Mouse (Mus musculus) CH12.LX (cell line): ENCODE measurements at regions not wholly inside any gene's neighbourhood (a gene's known extent, or its start where the extent isn't known, plus 50 kb on each side); places are given as distances from the start of the nearest gene placed in this dataset.

Experiments
- DNase-seq: peaks from one replicate; pipeline ENCODE4 v3.0.0-alpha.2; 2013; ENCODE audit errors: extremely low read depth
- H3K27ac ChIP-seq: 2 replicates; pipeline ENCODE4 v1.5.1; 2012; ENCODE audit warnings: low read depth, mild to moderate bottlenecking, control low read depth, moderate library complexity; ENCODE audit not compliant: insufficient read depth
- H3K27me3 ChIP-seq: replicated peaks from 2 replicates; pipeline ENCODE3; 2012; ENCODE audit warnings: inconsistent platforms
- H3K36me3 ChIP-seq, 2 experiments: replicated peaks in 1 of 2; 2 replicates each; pipeline versions ENCODE3 to v1.6.1; 2012; ENCODE audit warnings: inconsistent platforms in 1 of 2, low read length in 1 of 2, mild to moderate bottlenecking in 1 of 2, mixed read lengths in 1 of 2, moderate library complexity in 1 of 2; ENCODE audit not compliant: control insufficient read depth in 1 of 2, insufficient read depth in 1 of 2
- H3K4me1 ChIP-seq, 2 experiments: 2 replicates each; pipeline ENCODE4 v1.6.1; 2012; ENCODE audit warnings: inconsistent platforms in 1 of 2, moderate library complexity in 1 of 2; ENCODE audit not compliant: insufficient read depth in 2 of 2, control insufficient read depth in 1 of 2
- H3K4me2 ChIP-seq: 2 replicates; pipeline ENCODE4 v1.6.1; 2012; ENCODE audit warnings: low read depth, mild to moderate bottlenecking, control low read depth; ENCODE audit not compliant: poor library complexity, insufficient read depth, severe bottlenecking
- H3K4me3 ChIP-seq, 3 experiments: fragments of 150-350 bp in 1 of 3; sonication (generic) in 1 of 3; replicated peaks in 1 of 3; 2 replicates each; pipeline versions ENCODE3 to v1.5.1; 2011 to 2012; ENCODE audit warnings: low read depth in 2 of 3, low read length in 2 of 3, mild to moderate bottlenecking in 2 of 3, moderate library complexity in 2 of 3, control low read depth in 1 of 3, improper control_type of control experiment in 1 of 3, inconsistent platforms in 1 of 3, mixed read lengths in 1 of 3; ENCODE audit not compliant: poor library complexity in 1 of 3
- H3K79me2 ChIP-seq: replicated peaks from 2 replicates; pipeline ENCODE4 v1.6.1; 2012; ENCODE audit warnings: mild to moderate bottlenecking, moderate library complexity; ENCODE audit not compliant: control insufficient read depth, poor library complexity, insufficient read depth, severe bottlenecking; ENCODE audit errors: extremely low read depth
- H3K9ac ChIP-seq: 2 replicates; pipeline ENCODE4 v1.6.1; 2012; ENCODE audit warnings: low read depth, mild to moderate bottlenecking, control low read depth, moderate library complexity; ENCODE audit not compliant: insufficient read depth
- H3K9me3 ChIP-seq: replicated peaks from 2 replicates; pipeline ENCODE3; 2012; ENCODE audit warnings: low read length, inconsistent platforms, mixed read lengths
- ELF1 ChIP-seq: IDR thresholded peaks from 2 replicates; pipeline ENCODE4 v1.6.1; 2014; ENCODE audit warnings: low read depth, mild to moderate bottlenecking, inconsistent platforms, low read length, improper control_type of control experiment
- EP300 ChIP-seq: IDR thresholded peaks from 2 replicates; pipeline ENCODE4 v1.6.1; 2011; ENCODE audit warnings: low read length, improper control_type of control experiment
- MAX ChIP-seq: IDR thresholded peaks from 2 replicates; pipeline ENCODE4 v1.6.1; 2011; ENCODE audit warnings: low read length, improper control_type of control experiment
- MAZ ChIP-seq: IDR thresholded peaks from 2 replicates; pipeline ENCODE4 v1.6.1; 2012; ENCODE audit warnings: low read depth, mild to moderate bottlenecking, inconsistent platforms, low read length, improper control_type of control experiment, moderate library complexity
- MEF2A ChIP-seq: IDR thresholded peaks from 2 replicates; pipeline ENCODE4 v1.6.1; 2014; ENCODE audit warnings: low read depth, mild to moderate bottlenecking, inconsistent platforms, low read length, improper control_type of control experiment, borderline replicate concordance
- MXI1 ChIP-seq: IDR thresholded peaks from 2 replicates; pipeline ENCODE4 v1.6.1; 2011; ENCODE audit warnings: mild to moderate bottlenecking, low read depth, low read length, improper control_type of control experiment
- NRF1 ChIP-seq: IDR thresholded peaks from 2 replicates; pipeline ENCODE4 v1.6.1; 2014; ENCODE audit warnings: low read depth, mild to moderate bottlenecking, inconsistent platforms, low read length, improper control_type of control experiment, moderate library complexity
- SIN3A ChIP-seq: IDR thresholded peaks from 2 replicates; pipeline ENCODE4 v1.6.1; 2012; ENCODE audit warnings: low read length, improper control_type of control experiment, inconsistent platforms
- ZNF384 ChIP-seq: IDR thresholded peaks from 2 replicates; pipeline ENCODE4 v1.6.1; 2012; ENCODE audit warnings: low read depth, low read length, improper control_type of control experiment, inconsistent platforms
- dilution Hi-C: fragments of 300-500 bp; cut with MboI; formaldehyde crosslinking; loops from 2 replicates; pipeline ENCODE4 v1.14.3; 2020; ENCODE audit warnings: low sequenced_read_pairs; ENCODE audit not compliant: extremely low pct_unique_long_range_greater_than_20kb, extremely low pct_ligation_motif_present
- in situ Hi-C: fragments of 300-500 bp; cut with MboI; formaldehyde crosslinking; loops from 3 replicates; pipeline ENCODE4 v1.14.3; 2019; ENCODE audit warnings: low sequenced_read_pairs, low pct_ligation_motif_present, low pct_unique_long_range_greater_than_20kb, mixed read lengths

GRCm38 (mm10) chr2:48589709-48590108 lies 224.2 kb upstream of the Acvr2a start:
- in situ Hi-C loops: no loop called here
- H3K27ac ChIP-seq: no peak overlapping the region
- H3K4me1 ChIP-seq: no peaks in the 10 kb centered on the region
- dilution Hi-C loops: no loop called here
- no peaks in the 10 kb centered on the region for H3K36me3 ChIP-seq
- H3K9me3 ChIP-seq: no peaks in the 10 kb centered on the region
- no peaks in the 10 kb centered on the region for H3K79me2 ChIP-seq
- TF ChIP-seq SIN3A (no peak), MXI1 (no peak), EP300 (no peak)
- TF ChIP-seq, all 38 proteins: peak for 0
- no peaks in the 10 kb centered on the region for H3K27me3 ChIP-seq
- H3K4me2 ChIP-seq: no peak overlapping the region
- H3K9ac ChIP-seq: no peak overlapping the region
- no peak overlapping the region for H3K4me3 ChIP-seq
- no peak for DNase-seq

- DNase-seq: no peak
- dilution Hi-C loops: no loop called here
- in situ Hi-C loops: no loop called here
- Histone ChIP-seq H3K9ac (no peak overlapping the region), H3K79me2 (no peaks in the 10 kb centered on the region), H3K4me1 (no peaks in the 10 kb centered on the region), H3K9me3 (no peaks in the 10 kb centered on the region), H3K36me3 (no peaks in the 10 kb centered on the region), H3K4me3 (no peak overlapping the region), H3K27me3 (no peaks in the 10 kb centered on the region), H3K27ac (no peak overlapping the region), H3K4me2 (no peak overlapping the region)
- TF ChIP-seq MAX (no peak), MAZ (no peak)
Measured at GRCm38 (mm10) chr2:48597793-48598583, 215.9 kb upstream of the Acvr2a start.

GRCm38 (mm10) chr2:48599367-48599766 lies 214.5 kb upstream of the Acvr2a start:
- Histone ChIP-seq H3K4me2 (no peak overlapping the region), H3K9ac (no peak overlapping the region), H3K27ac (no peak overlapping the region), H3K9me3 (no peaks in the 10 kb centered on the region), H3K4me1 (no peaks in the 10 kb centered on the region), H3K36me3 (no peaks in the 10 kb centered on the region), H3K4me3 (no peak overlapping the region), H3K27me3 (no peaks in the 10 kb centered on the region), H3K79me2 (no peaks in the 10 kb centered on the region)
- dilution Hi-C loops: no loop called here
- in situ Hi-C loops: no loop called here
- DNase-seq: no peak
- TF ChIP-seq MEF2A (peak; percentile 38; the same call in 1 of the 2 replicates), NRF1 (no peak), ZNF384 (peak; percentile 72), SIN3A (no peak), ELF1 (0 out of 2 replicates have a peak, but pooled peaks have one; percentile 20)
